Mouse (Mus musculus): ENCODE results near the gene Nt5c3.

The Nt5c3 gene

DNA sequence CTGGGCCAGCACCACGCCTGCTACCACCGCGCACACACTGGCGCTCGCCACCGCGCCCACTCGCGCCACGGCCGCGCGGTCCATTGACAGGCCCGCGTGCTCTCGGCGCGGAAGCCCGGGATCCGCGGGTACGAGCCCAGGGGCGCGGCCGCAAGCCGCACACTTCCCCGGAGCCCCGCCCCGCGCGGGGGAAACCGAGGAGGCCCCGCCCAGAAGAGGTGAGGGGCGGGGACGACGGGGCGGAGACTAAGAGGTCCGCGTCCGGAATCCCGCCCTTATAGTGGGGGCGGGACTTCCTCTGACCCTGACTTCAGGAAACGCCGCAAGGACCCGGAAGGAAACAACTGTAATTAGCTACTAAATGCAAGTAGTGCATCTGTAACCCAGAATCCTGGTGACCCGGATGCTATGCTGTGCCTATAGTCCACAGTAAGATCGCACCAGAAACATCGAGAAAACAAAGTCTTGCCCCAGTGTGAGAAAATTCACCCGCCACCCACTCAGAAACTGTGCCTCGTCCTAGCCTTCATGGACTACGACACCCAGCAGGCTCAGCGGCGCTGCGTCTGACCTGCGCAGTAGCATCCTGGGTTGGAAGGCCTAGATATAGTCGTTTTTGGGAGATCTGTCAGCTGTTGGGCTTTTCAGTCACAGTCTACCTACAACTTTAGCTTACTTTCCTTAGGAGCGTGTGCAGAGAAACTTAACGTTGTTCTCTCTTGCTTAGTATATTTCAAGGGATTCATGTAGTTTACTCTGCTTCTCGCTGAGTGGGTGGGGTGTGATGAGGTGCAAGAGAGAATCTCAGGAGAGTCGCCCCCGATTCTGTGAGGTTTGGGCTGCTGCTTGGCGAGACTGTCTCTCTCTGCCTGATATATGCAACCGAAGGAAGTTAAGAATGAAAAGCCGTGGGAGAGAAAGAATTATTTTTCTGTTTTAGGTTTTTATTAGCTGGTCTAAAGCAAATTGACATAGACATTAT, at the start of gene Nt5c3, which contains the start of gene Vmn1r4:
Nt5c3 (minus strand) TSS at position 207 of the 982 bp plus-strand sequence.
Vmn1r4 (plus strand) TSS at position 290 of the 982 bp plus-strand sequence.
- Histone ChIP-seq H3K36me3 (ENCODE audit: control insufficient read depth, insufficient read depth, low read length, poor library complexity, severe bottlenecking) (no peaks in the 10 kb centered on the region), H3K27me3 (ENCODE audit: control insufficient read depth, insufficient read depth, low read length, poor library complexity, severe bottlenecking) (no peaks in the 10 kb centered on the region)
- DNase-seq (ENCODE audit: low read depth, low spot score), result peak; percentile 96

DNA sequence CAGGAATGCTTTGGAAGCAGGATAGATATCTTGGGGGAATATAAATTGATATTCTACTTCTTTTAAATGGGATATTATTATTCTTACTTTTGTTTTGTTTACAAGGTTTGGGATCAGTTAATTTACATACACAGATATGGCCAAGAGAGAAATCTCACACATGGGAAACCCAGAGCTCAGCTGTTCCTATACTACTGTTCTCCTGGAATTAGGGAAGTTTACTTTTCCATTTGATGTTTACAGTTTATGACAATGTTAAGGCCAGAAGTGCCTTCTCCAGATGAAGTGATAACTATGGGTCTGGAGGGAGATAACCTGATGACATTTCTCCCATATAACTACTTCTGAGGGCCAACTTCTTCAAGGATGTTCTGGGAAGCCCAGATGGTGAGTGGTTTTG, 46.2 kb upstream of the Nt5c3 start, which contains the start of gene Vmn1r5:
Vmn1r5 (plus strand) TSS at position 301 of the 400 bp plus-strand sequence.
- no peak for DNase-seq (ENCODE audit: low read depth, low spot score)
- Histone ChIP-seq H3K27me3 (ENCODE audit: control insufficient read depth, insufficient read depth, low read length, poor library complexity, severe bottlenecking) (no peaks in the 10 kb centered on the region), H3K36me3 (ENCODE audit: control insufficient read depth, insufficient read depth, low read length, poor library complexity, severe bottlenecking) (no peaks in the 10 kb centered on the region)

DNA sequence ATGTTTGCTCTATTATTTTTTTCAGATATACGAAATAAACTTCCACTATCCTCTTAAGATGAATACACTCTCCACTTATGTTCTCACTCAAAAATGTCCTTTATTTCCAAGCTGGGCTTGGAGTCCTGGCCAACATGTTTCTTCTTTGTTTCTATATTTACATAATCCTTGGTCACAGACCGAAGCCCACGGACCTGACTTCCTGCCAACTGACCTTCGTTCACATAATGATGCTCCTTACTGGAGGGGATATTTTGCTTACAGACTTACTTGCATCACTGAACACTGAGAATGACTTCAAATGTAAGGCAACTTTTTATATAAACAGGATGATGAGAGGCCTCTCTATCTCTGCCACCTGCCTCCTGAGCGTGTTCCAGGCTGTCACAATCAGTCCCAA, 32.7 kb upstream of the Nt5c3 start:
- Histone ChIP-seq H3K36me3 (ENCODE audit: control insufficient read depth, insufficient read depth, low read length, poor library complexity, severe bottlenecking) (no peaks in the 10 kb centered on the region), H3K27me3 (ENCODE audit: control insufficient read depth, insufficient read depth, low read length, poor library complexity, severe bottlenecking) (no peaks in the 10 kb centered on the region)
- no peak for DNase-seq (ENCODE audit: low read depth, low spot score)

GRCm38 (mm10) chr6:56934366-56934765, 10.6 kb upstream of the Nt5c3 start:
- no peaks in the 10 kb centered on the region for H3K27me3 ChIP-seq (ENCODE audit: control insufficient read depth, insufficient read depth, low read length, poor library complexity, severe bottlenecking)
- H3K36me3 ChIP-seq (ENCODE audit: control insufficient read depth, insufficient read depth, low read length, poor library complexity, severe bottlenecking), result no peaks in the 10 kb centered on the region
- no peak for DNase-seq (ENCODE audit: low read depth, low spot score)

- no peak for DNase-seq (ENCODE audit: low read depth, low spot score)
- Histone ChIP-seq H3K27me3 (ENCODE audit: control insufficient read depth, insufficient read depth, low read length, poor library complexity, severe bottlenecking) (no peaks in the 10 kb centered on the region), H3K36me3 (ENCODE audit: control insufficient read depth, insufficient read depth, low read length, poor library complexity, severe bottlenecking) (no peaks in the 10 kb centered on the region)
Measured at GRCm38 (mm10) chr6:56932464-56932863, 8.7 kb upstream of the Nt5c3 start.

DNA sequence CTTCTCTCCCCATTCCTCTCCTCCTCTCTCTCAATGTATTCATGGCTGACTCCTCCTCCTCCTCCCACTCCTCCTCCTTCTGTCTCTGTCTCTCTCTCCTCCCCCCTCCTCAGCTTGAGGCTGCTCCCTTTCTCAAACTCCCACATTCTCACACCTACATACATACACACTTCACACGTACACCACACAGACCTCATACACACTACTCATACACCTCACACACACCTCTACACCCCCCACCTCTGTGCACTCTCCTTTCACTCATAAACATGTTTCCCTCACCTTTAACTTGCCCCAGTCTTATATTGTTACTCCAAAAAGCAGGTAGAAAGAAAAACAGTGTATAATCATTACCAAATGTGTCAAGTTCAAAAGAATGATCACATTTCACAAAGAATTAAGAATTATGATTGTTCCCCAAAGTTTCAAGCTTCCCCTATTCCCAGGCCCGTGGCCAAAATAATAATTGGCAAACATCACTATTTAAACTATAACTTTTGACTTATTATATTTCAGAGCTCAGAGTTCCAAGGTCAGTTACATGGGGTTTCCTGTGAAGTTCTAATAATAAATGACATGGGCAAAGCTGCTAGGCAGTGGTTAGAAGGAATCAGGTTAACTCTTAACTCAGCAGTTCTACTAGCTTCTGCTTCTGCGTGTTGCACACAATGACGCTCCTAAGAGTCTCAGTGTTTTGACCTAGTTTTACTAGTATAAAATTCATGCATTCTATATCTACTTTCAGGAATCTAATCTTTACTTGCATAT, 8.1 kb upstream of the Nt5c3 start:
- no peak for DNase-seq (ENCODE audit: low read depth, low spot score)
- Histone ChIP-seq H3K36me3 (ENCODE audit: control insufficient read depth, insufficient read depth, low read length, poor library complexity, severe bottlenecking) (no peaks in the 10 kb centered on the region), H3K27me3 (ENCODE audit: control insufficient read depth, insufficient read depth, low read length, poor library complexity, severe bottlenecking) (no peaks in the 10 kb centered on the region)

DNA sequence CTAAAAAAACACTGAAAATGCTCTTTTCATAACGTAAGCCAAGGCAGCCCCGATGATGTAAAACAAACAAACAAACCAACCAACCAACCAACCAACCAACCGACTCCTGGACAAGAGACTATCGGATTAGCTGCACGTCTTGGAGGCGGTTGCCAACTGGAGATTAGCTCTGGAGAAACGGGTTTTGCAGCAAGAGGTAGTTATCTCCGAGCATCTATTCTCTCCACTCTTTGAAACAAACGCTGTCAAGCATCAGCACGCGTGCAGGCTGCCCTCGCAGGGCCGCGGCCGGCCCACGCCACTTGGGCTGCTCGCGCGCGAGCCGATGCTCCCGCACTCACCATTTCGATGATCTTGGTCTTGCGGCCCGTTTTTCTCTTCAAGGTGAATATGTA, 404 bp downstream of the Nt5c3 start:
- no peak for DNase-seq (ENCODE audit: low read depth, low spot score)
- no peaks in the 10 kb centered on the region for H3K36me3 ChIP-seq (ENCODE audit: control insufficient read depth, insufficient read depth, low read length, poor library complexity, severe bottlenecking)
- no peaks in the 10 kb centered on the region for H3K27me3 ChIP-seq (ENCODE audit: control insufficient read depth, insufficient read depth, low read length, poor library complexity, severe bottlenecking)

- no peak for DNase-seq (ENCODE audit: low read depth, low spot score)
- Histone ChIP-seq H3K27me3 (ENCODE audit: control insufficient read depth, insufficient read depth, low read length, poor library complexity, severe bottlenecking) (no peaks in the 10 kb centered on the region), H3K36me3 (ENCODE audit: control insufficient read depth, insufficient read depth, low read length, poor library complexity, severe bottlenecking) (no peaks in the 10 kb centered on the region)
Measured at GRCm38 (mm10) chr6:56920222-56921092, 3.3 kb downstream of the Nt5c3 start.

DNA sequence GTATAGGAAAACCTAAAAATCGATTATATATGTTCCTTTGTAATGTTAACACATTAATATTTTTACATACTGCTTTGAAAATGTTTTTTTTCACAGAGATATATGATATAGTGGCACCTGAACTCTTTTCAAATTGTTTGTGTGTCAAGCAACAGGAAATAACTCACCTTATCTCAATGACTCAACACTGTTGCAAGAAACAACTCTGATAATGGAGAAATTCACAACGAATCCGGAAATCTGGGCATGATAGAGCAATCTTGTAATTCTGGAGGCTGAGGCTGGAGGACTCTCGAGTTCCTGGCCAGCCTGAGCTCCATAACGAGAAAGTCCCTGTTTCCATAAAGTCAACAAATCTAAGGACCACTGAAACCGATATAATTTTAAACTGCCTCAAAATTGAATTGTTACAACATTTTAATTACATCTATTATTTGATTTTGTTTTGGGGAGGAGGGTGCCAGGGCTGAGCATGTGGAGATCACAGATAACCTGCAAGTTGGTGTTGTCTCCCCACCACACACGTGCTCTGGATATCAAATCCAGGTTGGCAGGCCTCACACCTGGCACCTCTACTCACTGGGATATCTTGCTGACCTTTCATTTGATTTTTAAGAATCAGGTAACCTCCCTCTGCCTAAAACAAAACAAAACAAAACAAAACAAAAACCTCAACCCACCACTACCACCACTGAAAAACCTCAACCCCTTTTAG, 4.2 kb downstream of the Nt5c3 start:
- Histone ChIP-seq H3K36me3 (ENCODE audit: control insufficient read depth, insufficient read depth, low read length, poor library complexity, severe bottlenecking) (no peaks in the 10 kb centered on the region), H3K27me3 (ENCODE audit: control insufficient read depth, insufficient read depth, low read length, poor library complexity, severe bottlenecking) (no peaks in the 10 kb centered on the region)
- no peak for DNase-seq (ENCODE audit: low read depth, low spot score)

GRCm38 (mm10) chr6:56917578-56918368, 6.0 kb downstream of the Nt5c3 start:
- H3K36me3 ChIP-seq (ENCODE audit: control insufficient read depth, insufficient read depth, low read length, poor library complexity, severe bottlenecking), result no peaks in the 10 kb centered on the region
- DNase-seq (ENCODE audit: low read depth, low spot score), result no peak
- no peaks in the 10 kb centered on the region for H3K27me3 ChIP-seq (ENCODE audit: control insufficient read depth, insufficient read depth, low read length, poor library complexity, severe bottlenecking)

DNA sequence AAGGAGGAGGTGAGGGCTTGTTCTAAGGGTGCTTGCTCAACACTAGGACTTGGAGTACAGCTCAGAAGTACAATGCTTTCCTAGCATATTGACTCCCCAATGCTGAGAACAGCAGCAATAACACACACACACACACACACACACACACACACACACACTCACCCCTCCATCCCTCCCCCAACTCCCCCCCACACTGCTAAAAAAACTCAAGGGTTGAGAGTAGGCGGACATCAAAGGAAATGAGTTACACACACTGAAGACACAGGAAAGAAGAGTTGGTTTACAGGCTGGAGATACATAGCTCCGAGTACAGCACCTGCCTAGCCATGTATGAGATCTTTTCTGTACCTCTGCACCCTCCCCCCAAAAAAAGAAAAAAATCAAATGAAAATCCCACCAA, 7.5 kb downstream of the Nt5c3 start:
- no peaks in the 10 kb centered on the region for H3K36me3 ChIP-seq (ENCODE audit: control insufficient read depth, insufficient read depth, low read length, poor library complexity, severe bottlenecking)
- H3K27me3 ChIP-seq (ENCODE audit: control insufficient read depth, insufficient read depth, low read length, poor library complexity, severe bottlenecking), result no peaks in the 10 kb centered on the region
- DNase-seq (ENCODE audit: low read depth, low spot score), result no peak

DNA sequence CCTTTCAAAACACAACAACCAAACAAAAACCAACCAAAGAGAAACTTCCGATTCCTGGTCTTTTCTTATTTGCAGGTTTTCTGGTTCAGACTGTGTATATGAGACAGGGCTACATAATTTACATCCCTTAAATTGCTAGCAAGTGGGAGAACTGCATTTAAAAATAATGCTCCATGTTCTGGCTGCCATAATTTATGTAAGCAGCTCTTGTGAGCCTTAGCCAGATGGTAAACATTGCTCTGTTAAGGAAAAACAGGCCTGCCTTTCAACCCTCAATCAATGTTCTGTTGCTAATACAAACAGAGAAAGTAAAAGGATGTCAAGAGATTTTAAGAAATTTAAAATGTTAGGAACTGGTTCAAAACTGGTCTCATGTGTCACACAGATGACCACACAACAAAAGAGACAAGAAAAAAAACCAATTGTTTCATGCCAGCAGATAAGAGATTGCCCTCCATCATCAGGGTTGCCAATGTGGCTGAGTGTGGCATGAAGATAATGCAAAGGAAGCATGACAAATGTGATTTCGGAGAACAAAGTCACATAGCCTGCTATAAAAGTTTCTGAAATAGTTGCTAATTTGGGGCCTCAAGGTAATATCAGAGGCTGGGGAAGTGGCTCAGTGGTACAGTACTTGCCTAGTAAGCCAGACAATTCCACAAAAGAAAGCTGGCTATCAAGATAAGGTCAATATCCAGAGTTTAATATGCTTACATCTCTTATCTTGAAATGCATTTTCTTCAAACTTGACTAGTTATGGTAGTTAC, 10.5 kb downstream of the Nt5c3 start:
- Histone ChIP-seq H3K36me3 (ENCODE audit: control insufficient read depth, insufficient read depth, low read length, poor library complexity, severe bottlenecking) (no peaks in the 10 kb centered on the region), H3K27me3 (ENCODE audit: control insufficient read depth, insufficient read depth, low read length, poor library complexity, severe bottlenecking) (no peaks in the 10 kb centered on the region)
- no peak for DNase-seq (ENCODE audit: low read depth, low spot score)

GRCm38 (mm10) chr6:56910910-56911309, 12.8 kb downstream of the Nt5c3 start:
- Histone ChIP-seq H3K36me3 (ENCODE audit: control insufficient read depth, insufficient read depth, low read length, poor library complexity, severe bottlenecking) (no peaks in the 10 kb centered on the region), H3K27me3 (ENCODE audit: control insufficient read depth, insufficient read depth, low read length, poor library complexity, severe bottlenecking) (no peaks in the 10 kb centered on the region)
- no peak for DNase-seq (ENCODE audit: low read depth, low spot score)
